Mouse (Mus musculus): Measurements from ENCODE around the gene Hapln3. TPM values are rescaled to one million over a fixed set of nuclear protein-coding genes. Genes with fewer than 3 reads are reported as not detected.

The Hapln3 gene
- polyA plus RNA-seq, 1 experiment: 0.10 TPM

DNA sequence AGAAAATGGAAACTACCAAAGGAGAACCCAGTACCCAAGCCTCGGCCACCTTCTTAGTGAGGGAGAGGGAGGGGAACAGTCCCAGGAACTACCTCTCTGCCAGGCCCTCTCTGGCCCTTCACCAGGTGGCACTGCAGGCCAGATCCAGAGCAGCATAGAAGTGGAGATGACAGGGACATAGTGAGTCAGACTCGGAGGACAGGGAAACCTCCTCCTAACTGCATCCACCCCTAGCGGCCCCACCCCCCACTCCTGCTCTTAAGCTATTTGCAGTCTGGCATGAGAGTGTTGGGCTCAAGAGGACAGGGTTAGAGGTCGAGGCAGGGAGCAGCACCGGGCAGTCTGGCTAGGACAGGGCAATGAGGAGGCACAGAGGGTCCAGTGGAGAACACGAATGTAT is 2.6 kb upstream of the Hapln3 start:
- TF ChIP-seq CEBPB (IDR thresholded peaks at IDR 0.05; ENCODE audit: insufficient read depth, poor library complexity, severe bottlenecking): no peak
- H3K4me2 ChIP-seq (ENCODE audit: low read depth): no peak overlapping the region
- no peaks in the 10 kb centered on the region for H3K79me2 ChIP-seq (ENCODE audit: control insufficient read depth, insufficient read depth)
- no peak overlapping the region for H3K4me3 ChIP-seq
- H3K36me3 ChIP-seq (ENCODE audit: control insufficient read depth, insufficient read depth): peaks cover 6% of the 10 kb centered on the region
- H3K27me3 ChIP-seq (ENCODE audit: control insufficient read depth, insufficient read depth, insufficient read length): no peaks in the 10 kb centered on the region
- no peak overlapping the region for H3ac ChIP-seq (ENCODE audit: control insufficient read depth, insufficient read length)

DNA sequence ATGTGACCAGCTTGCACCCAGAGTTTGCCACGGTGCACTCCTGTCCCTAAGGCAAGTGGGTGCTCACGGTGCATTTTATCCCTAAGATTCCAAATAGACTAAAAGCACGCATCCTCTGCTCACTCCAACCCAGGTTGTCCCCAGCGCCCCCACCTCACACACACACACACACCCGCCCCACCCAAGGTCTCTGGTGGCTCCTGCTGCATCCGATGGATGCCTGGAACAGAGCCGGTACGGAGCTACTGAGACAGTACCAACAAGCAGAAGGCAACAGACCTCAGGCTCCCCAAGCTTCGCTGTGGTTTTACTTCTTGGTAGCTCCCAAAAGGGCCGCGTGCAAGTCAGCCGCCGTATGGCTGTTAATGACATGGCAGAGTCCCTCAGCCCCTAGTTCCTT is 433 bp downstream of the Hapln3 start:
- Histone ChIP-seq H3K36me3 (ENCODE audit: control insufficient read depth, insufficient read depth) (peaks cover 6% of the 10 kb centered on the region), H3ac (ENCODE audit: control insufficient read depth, insufficient read length) (no peak overlapping the region), H3K4me3 (no peak overlapping the region), H3K79me2 (ENCODE audit: control insufficient read depth, insufficient read depth) (no peaks in the 10 kb centered on the region), H3K4me2 (ENCODE audit: low read depth) (no peak overlapping the region), H3K27me3 (ENCODE audit: control insufficient read depth, insufficient read depth, insufficient read length) (no peaks in the 10 kb centered on the region)
- TF ChIP-seq E2F4 (IDR thresholded peaks at IDR 0.05; ENCODE audit: insufficient read depth) (no peak), TCF12 (IDR thresholded peaks at IDR 0.05; ENCODE audit: insufficient read depth, poor library complexity, severe bottlenecking) (no peak), SRF (IDR thresholded peaks at IDR 0.05; ENCODE audit: control insufficient read depth, insufficient read length, low read depth) (no peak), POLR2AphosphoS2 (IDR thresholded peaks at IDR 0.05; ENCODE audit: insufficient read length, low read depth) (no peak), CEBPB (IDR thresholded peaks at IDR 0.05; ENCODE audit: insufficient read depth, poor library complexity, severe bottlenecking) (no peak), MYOD1 (IDR thresholded peaks at IDR 0.05; ENCODE audit: control insufficient read depth in 1 of 3, insufficient read length in 2 of 3, low read depth in 2 of 3) (no peak), POLR2A (IDR thresholded peaks at IDR 0.05; ENCODE audit: insufficient read length, low read depth) (no peak)

DNA sequence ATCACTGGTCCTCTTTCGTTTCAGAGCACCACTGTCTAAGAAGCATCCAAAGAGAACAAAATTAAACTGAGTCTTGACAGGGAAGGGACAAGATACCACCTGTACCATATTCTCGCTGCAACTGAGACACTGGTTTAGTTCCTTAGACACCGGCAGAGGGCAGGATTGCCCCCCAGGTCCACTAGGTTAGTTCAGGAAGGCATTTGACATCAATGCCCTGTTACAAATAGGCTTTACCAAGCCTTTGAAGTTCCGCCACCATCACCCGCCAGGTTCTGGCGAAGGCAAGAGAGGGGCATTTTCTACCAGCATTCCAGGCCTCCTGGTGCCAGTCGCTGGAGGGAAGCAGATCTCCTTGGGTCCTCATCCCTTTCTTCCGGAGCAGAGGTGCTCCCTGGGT is 935 bp downstream of the Hapln3 start:
- Histone ChIP-seq H3K4me3 (no peak overlapping the region), H3K4me2 (ENCODE audit: low read depth) (no peak overlapping the region), H3K27me3 (ENCODE audit: control insufficient read depth, insufficient read depth, insufficient read length) (no peaks in the 10 kb centered on the region), H3ac (ENCODE audit: control insufficient read depth, insufficient read length) (no peak overlapping the region), H3K36me3 (ENCODE audit: control insufficient read depth, insufficient read depth) (peaks cover 2% of the 10 kb centered on the region), H3K79me2 (ENCODE audit: control insufficient read depth, insufficient read depth) (no peaks in the 10 kb centered on the region)
- TF ChIP-seq MYOD1 (IDR thresholded peaks at IDR 0.05; ENCODE audit: control insufficient read depth in 1 of 3, insufficient read length in 2 of 3, low read depth in 2 of 3): no peak
- TF ChIP-seq POLR2A (IDR thresholded peaks at IDR 0.05; ENCODE audit: insufficient read length, low read depth): no peak
- TF ChIP-seq TCF3 (IDR thresholded peaks at IDR 0.05; ENCODE audit: insufficient read length, low read depth): no peak
- TF ChIP-seq MAX (IDR thresholded peaks at IDR 0.05; ENCODE audit: low read depth): no peak
- no peak for TF ChIP-seq CEBPB (IDR thresholded peaks at IDR 0.05; ENCODE audit: insufficient read depth, poor library complexity, severe bottlenecking)
- TF ChIP-seq MYOG (IDR thresholded peaks at IDR 0.05; ENCODE audit: control insufficient read depth in 1 of 3, insufficient read depth in 1 of 3, insufficient read length in 2 of 3, low read depth in 2 of 3): no peak
- no peak for TF ChIP-seq SRF (IDR thresholded peaks at IDR 0.05; ENCODE audit: control insufficient read depth, insufficient read length, low read depth)
- no peak for TF ChIP-seq REST (IDR thresholded peaks at IDR 0.05; ENCODE audit: insufficient read depth, insufficient read length)
- TF ChIP-seq TCF12 (IDR thresholded peaks at IDR 0.05; ENCODE audit: insufficient read depth, poor library complexity, severe bottlenecking): no peak
- no peak for TF ChIP-seq E2F4 (IDR thresholded peaks at IDR 0.05; ENCODE audit: insufficient read depth)
- TF ChIP-seq POLR2AphosphoS2 (IDR thresholded peaks at IDR 0.05; ENCODE audit: insufficient read length, low read depth): no peak
- TF ChIP-seq USF1 (IDR thresholded peaks at IDR 0.05; ENCODE audit: low read depth): no peak

DNA sequence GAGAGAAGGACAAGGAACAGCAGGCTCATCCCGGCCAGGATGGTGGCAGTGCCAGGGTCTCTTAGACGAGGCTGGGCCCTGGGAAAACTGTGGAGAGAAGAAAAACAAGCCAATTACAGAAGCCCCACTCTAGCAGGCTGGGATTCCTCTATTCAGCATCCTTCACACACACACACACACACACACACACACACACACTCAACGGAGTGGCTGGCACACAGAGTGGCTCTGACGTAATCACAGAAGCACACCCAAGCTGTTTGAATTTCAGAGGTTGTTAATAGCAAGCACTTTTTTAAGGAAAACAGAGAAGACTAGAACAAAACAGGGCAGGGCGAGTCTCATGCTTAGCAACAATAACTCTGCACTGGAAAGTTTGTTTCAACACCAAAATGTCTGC is 7.4 kb downstream of the Hapln3 start:
- H3K79me2 ChIP-seq (ENCODE audit: control insufficient read depth, insufficient read depth): no peaks in the 10 kb centered on the region
- H3K4me3 ChIP-seq: no peak overlapping the region
- no peak overlapping the region for H3ac ChIP-seq (ENCODE audit: control insufficient read depth, insufficient read length)
- no peak for TF ChIP-seq REST (IDR thresholded peaks at IDR 0.05; ENCODE audit: insufficient read depth, insufficient read length)
- no peak overlapping the region for H3K4me2 ChIP-seq (ENCODE audit: low read depth)
- H3K27me3 ChIP-seq (ENCODE audit: control insufficient read depth, insufficient read depth, insufficient read length): no peaks in the 10 kb centered on the region
- H3K36me3 ChIP-seq (ENCODE audit: control insufficient read depth, insufficient read depth): no peaks in the 10 kb centered on the region

DNA sequence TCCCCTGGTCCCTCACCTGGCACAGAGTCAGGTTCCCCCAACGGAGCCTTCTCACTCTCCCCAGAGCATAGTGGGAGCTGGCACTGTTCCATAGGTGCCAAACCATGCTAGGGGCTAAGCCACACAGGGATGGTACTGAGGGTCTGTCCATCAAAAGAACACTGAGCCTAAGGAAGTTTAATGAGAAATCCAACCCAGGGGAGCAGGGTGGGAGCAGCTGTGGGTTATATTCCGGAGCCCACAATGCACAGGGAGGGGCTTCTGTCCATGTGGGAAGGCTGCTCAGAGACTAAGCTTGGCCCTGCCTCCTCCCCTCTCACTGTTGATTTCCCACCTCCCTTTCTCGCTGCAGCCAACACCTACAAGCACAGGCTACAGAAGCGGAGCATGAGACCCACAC is 17.0 kb downstream of the Hapln3 start:
- H3K4me3 ChIP-seq: no peak overlapping the region
- no peaks in the 10 kb centered on the region for H3K36me3 ChIP-seq (ENCODE audit: control insufficient read depth, insufficient read depth)
- no peak overlapping the region for H3K4me2 ChIP-seq (ENCODE audit: low read depth)
- H3ac ChIP-seq (ENCODE audit: control insufficient read depth, insufficient read length): no peak overlapping the region
- peaks cover 41% of the 10 kb centered on the region for H3K27me3 ChIP-seq (ENCODE audit: control insufficient read depth, insufficient read depth, insufficient read length)
- TF ChIP-seq USF1 (IDR thresholded peaks at IDR 0.05; ENCODE audit: low read depth) (no peak), MYOD1 (IDR thresholded peaks at IDR 0.05; ENCODE audit: control insufficient read depth in 1 of 3, insufficient read length in 2 of 3, low read depth in 2 of 3) (no peak), MAX (IDR thresholded peaks at IDR 0.05; ENCODE audit: low read depth) (no peak), TCF3 (IDR thresholded peaks at IDR 0.05; ENCODE audit: insufficient read length, low read depth) (no peak), REST (IDR thresholded peaks at IDR 0.05; ENCODE audit: insufficient read depth, insufficient read length) (no peak), CEBPB (IDR thresholded peaks at IDR 0.05; ENCODE audit: insufficient read depth, poor library complexity, severe bottlenecking) (no peak), TCF12 (IDR thresholded peaks at IDR 0.05; ENCODE audit: insufficient read depth, poor library complexity, severe bottlenecking) (no peak), MYOG (IDR thresholded peaks at IDR 0.05; ENCODE audit: control insufficient read depth in 1 of 3, insufficient read depth in 1 of 3, insufficient read length in 2 of 3, low read depth in 2 of 3) (no peak), POLR2AphosphoS2 (IDR thresholded peaks at IDR 0.05; ENCODE audit: insufficient read length, low read depth) (no peak), SRF (IDR thresholded peaks at IDR 0.05; ENCODE audit: control insufficient read depth, insufficient read length, low read depth) (no peak), E2F4 (IDR thresholded peaks at IDR 0.05; ENCODE audit: insufficient read depth) (no peak), POLR2A (IDR thresholded peaks at IDR 0.05; ENCODE audit: insufficient read length, low read depth) (no peak)
- no peaks in the 10 kb centered on the region for H3K79me2 ChIP-seq (ENCODE audit: control insufficient read depth, insufficient read depth)

Measured in myocyte (in vitro differentiated cells).